Mouse (Mus musculus) hindbrain, embryonic 11.5 days (tissue): Measurements from ENCODE around the gene Lmntd2. TPM values are rescaled to one million over a fixed set of nuclear protein-coding genes. Genes with fewer than 3 reads are reported as not detected.

Source experiments
- ATAC-seq: fragments of 200-750 bp; cut with Nextera tagmentation; 2 replicates; pipeline ENCODE4 v1.8.0; 2017; ENCODE audit warnings: mild to moderate bottlenecking, moderate TSS enrichment, moderate library complexity; ENCODE audit not compliant: low FRiP score
- DNase-seq: peaks from one replicate; pipeline ENCODE4 v3.0.0-alpha.2; 2015; ENCODE audit warnings: low spot score
- H3K27ac ChIP-seq: fragments of 300-500 bp; sonication (generic); 2 replicates; pipeline ENCODE4 v1.5.1; 2014; ENCODE audit warnings: mild to moderate bottlenecking, low read depth, low read length
- H3K27me3 ChIP-seq: fragments of 300-500 bp; sonication (generic); 2 replicates; pipeline ENCODE4 v1.6.1; 2014; ENCODE audit warnings: mild to moderate bottlenecking, low read length, moderate library complexity, mixed read lengths; ENCODE audit not compliant: control insufficient read depth, insufficient read depth
- H3K36me3 ChIP-seq: fragments of 300-500 bp; sonication (generic); 2 replicates; pipeline ENCODE4 v1.6.1; 2014; ENCODE audit warnings: mild to moderate bottlenecking, low read length, moderate library complexity, mixed read lengths; ENCODE audit not compliant: control insufficient read depth, insufficient read depth
- H3K4me1 ChIP-seq: fragments of 300-500 bp; sonication (generic); replicated peaks from 2 replicates; pipeline ENCODE4 v1.6.1; 2014; ENCODE audit warnings: low read length, mixed read lengths; ENCODE audit not compliant: control insufficient read depth, insufficient read depth
- H3K4me2 ChIP-seq: fragments of 300-500 bp; sonication (generic); replicated peaks from 2 replicates; pipeline ENCODE4 v1.6.1; 2014; ENCODE audit warnings: mild to moderate bottlenecking, low read depth, low read length
- H3K4me3 ChIP-seq: fragments of 300-500 bp; sonication (generic); 2 replicates; pipeline ENCODE4 v1.5.1; 2014; ENCODE audit warnings: low read depth, low read length
- H3K9ac ChIP-seq: fragments of 300-500 bp; sonication (generic); 2 replicates; pipeline ENCODE4 v1.6.1; 2014; ENCODE audit warnings: low read depth, low read length
- H3K9me3 ChIP-seq: fragments of 300-500 bp; sonication (generic); 2 replicates; pipeline ENCODE4 v1.6.1; 2016; ENCODE audit warnings: low read length; ENCODE audit not compliant: control insufficient read depth
- WGBS: fragments of 180-500 bp; shearing (Covaris S2); extraction: QIAGEN DNeasy Blood & Tissue Kit; methylation state at CpG from one replicate; pipeline ENCODE4 v1.1.7; 2014; 5-methylcytosine and 5-hydroxymethylcytosine counted together
- polyA plus RNA-seq: library from polyadenylated mRNA; unstranded; fragments of >200 nt; fragmentation: Nextera tagmentation; extraction: Ambion mirVana; gene quantifications from 2 replicates; pipeline ENCODE4 v1.2.1, GENCODE M21; 2014

The Lmntd2 gene
- polyA plus RNA-seq, 1 experiment from 2014 or later: 2.3 TPM

- WGBS: 93% methylated on average over 3 of the region's 3 CpGs
- DNase-seq: no peak
- peaks cover 5% of the 10 kb centered on the region; the same call in 1 of the 2 replicates for H3K4me1 ChIP-seq
Observed at GRCm38 (mm10) chr7:141190220-141190619, 23.7 kb downstream of the Lmntd2 start.

GRCm38 (mm10) chr7:141188733-141189132, 25.1 kb downstream of the Lmntd2 start:
- Histone ChIP-seq H3K27ac (no peak overlapping the region), H3K4me3 (no peak overlapping the region), H3K4me1 (peaks cover 3% of the 10 kb centered on the region; the same call in 1 of the 2 replicates), H3K27me3 (no peaks in the 10 kb centered on the region), H3K36me3 (0 out of 2 replicates have a peak, but pooled peaks cover 3% of the 10 kb centered on the region), H3K9ac (no peak overlapping the region), H3K4me2 (no peak overlapping the region), H3K9me3 (no peaks in the 10 kb centered on the region)
- no peak for ATAC-seq
- DNase-seq: no peak
- 95% methylated on average over 3 of the region's 3 CpGs for WGBS

More at GRCm38 (mm10) chr7:141190220-141190619, 23.7 kb downstream of the Lmntd2 start:
- H3K4me2 ChIP-seq: no peak overlapping the region
- H3K9me3 ChIP-seq: no peaks in the 10 kb centered on the region
- H3K4me3 ChIP-seq: no peak overlapping the region
- H3K9ac ChIP-seq: no peak overlapping the region
- H3K27ac ChIP-seq: no peak overlapping the region
- H3K27me3 ChIP-seq: no peaks in the 10 kb centered on the region
- H3K36me3 ChIP-seq: 0 out of 2 replicates have a peak, but pooled peaks cover 3% of the 10 kb centered on the region
- no peak for ATAC-seq

GRCm38 (mm10) chr7:141188194-141188593, 25.7 kb downstream of the Lmntd2 start:
- Histone ChIP-seq H3K36me3 (0 out of 2 replicates have a peak, but pooled peaks cover 3% of the 10 kb centered on the region), H3K9ac (no peak overlapping the region), H3K27me3 (no peaks in the 10 kb centered on the region), H3K4me2 (no peak overlapping the region), H3K4me1 (peaks cover 3% of the 10 kb centered on the region; the same call in 1 of the 2 replicates), H3K27ac (no peak overlapping the region), H3K9me3 (no peaks in the 10 kb centered on the region), H3K4me3 (no peak overlapping the region)
- 77% methylated on average over 3 of the region's 3 CpGs for WGBS
- DNase-seq (no peak), ATAC-seq (no peak)

GRCm38 (mm10) chr7:141176173-141176572, 37.7 kb downstream of the Lmntd2 start:
- H3K4me3 ChIP-seq: no peak overlapping the region
- no peaks in the 10 kb centered on the region for H3K9me3 ChIP-seq
- no peak for ATAC-seq
- peak; percentile 93 for DNase-seq
- H3K27ac ChIP-seq: no peak overlapping the region
- no peaks in the 10 kb centered on the region for H3K36me3 ChIP-seq
- H3K4me1 ChIP-seq: no peaks in the 10 kb centered on the region
- no peak overlapping the region for H3K4me2 ChIP-seq
- no peaks in the 10 kb centered on the region for H3K27me3 ChIP-seq
- 2% methylated on average over 8 of the region's 8 CpGs for WGBS
- no peak overlapping the region for H3K9ac ChIP-seq

- WGBS: 87% methylated on average over 4 of the region's 4 CpGs
- DNase-seq (no peak), ATAC-seq (no peak)
- Histone ChIP-seq H3K36me3 (no peaks in the 10 kb centered on the region), H3K4me3 (no peak overlapping the region), H3K27ac (no peak overlapping the region), H3K9me3 (no peaks in the 10 kb centered on the region), H3K9ac (no peak overlapping the region), H3K4me2 (no peak overlapping the region), H3K27me3 (no peaks in the 10 kb centered on the region), H3K4me1 (no peaks in the 10 kb centered on the region)
Observed at GRCm38 (mm10) chr7:141175068-141175467, 38.8 kb downstream of the Lmntd2 start.

GRCm38 (mm10) chr7:141173323-141173850, 40.5 kb downstream of the Lmntd2 start:
- WGBS: 90% methylated on average over 5 of the region's 5 CpGs
- no peak overlapping the region for H3K27ac ChIP-seq
- no peaks in the 10 kb centered on the region for H3K4me1 ChIP-seq
- peak overlapping the region; percentile 60; the same call in 1 of the 2 replicates for H3K9ac ChIP-seq
- ATAC-seq (no peak), DNase-seq (no peak)
- H3K9me3 ChIP-seq: no peaks in the 10 kb centered on the region
- H3K27me3 ChIP-seq: no peaks in the 10 kb centered on the region
- peak overlapping the region; percentile 45 for H3K4me3 ChIP-seq
- peak overlapping the region; percentile 56; the same call in 1 of the 2 replicates for H3K4me2 ChIP-seq
- no peaks in the 10 kb centered on the region for H3K36me3 ChIP-seq

GRCm38 (mm10) chr7:141172116-141173006, 41.5 kb downstream of the Lmntd2 start, which contains the start of gene Rnh1:
Gene Rnh1, minus strand, starts transcription at chr7:141172857.
- DNase-seq: peak; percentile 96
- Histone ChIP-seq H3K4me3 (peak within 1 kb of the TSS; percentile 45), H3K4me2 (peak within 1 kb of the TSS; percentile 56), H3K4me1 (0 out of 2 replicates have a peak, but pooled peaks cover 3% of the 10 kb centered on the region), H3K9ac (peak within 1 kb of the TSS; percentile 60), H3K27me3 (no peaks in the 10 kb centered on the region), H3K36me3 (no peaks in the 10 kb centered on the region), H3K27ac (peak within 1 kb of the TSS; percentile 90), H3K9me3 (no peaks in the 10 kb centered on the region)
- WGBS: 4% methylated on average over 54 of the region's 55 CpGs
- ATAC-seq: peak; percentile 97

- no peak overlapping the region for H3K9ac ChIP-seq
- ATAC-seq (no peak), DNase-seq (no peak)
- H3K4me2 ChIP-seq: no peak overlapping the region
- H3K9me3 ChIP-seq: no peaks in the 10 kb centered on the region
- no peaks in the 10 kb centered on the region for H3K27me3 ChIP-seq
- H3K4me3 ChIP-seq: no peak overlapping the region
- H3K27ac ChIP-seq: no peak overlapping the region
- H3K4me1 ChIP-seq: 0 out of 2 replicates have a peak, but pooled peaks cover 3% of the 10 kb centered on the region
- H3K36me3 ChIP-seq: no peaks in the 10 kb centered on the region
Observed at GRCm38 (mm10) chr7:141169866-141170265, 44.0 kb downstream of the Lmntd2 start.
